9 mouse cellular contexts compared by ENCODE assay signal in the genomic region with DNA sequence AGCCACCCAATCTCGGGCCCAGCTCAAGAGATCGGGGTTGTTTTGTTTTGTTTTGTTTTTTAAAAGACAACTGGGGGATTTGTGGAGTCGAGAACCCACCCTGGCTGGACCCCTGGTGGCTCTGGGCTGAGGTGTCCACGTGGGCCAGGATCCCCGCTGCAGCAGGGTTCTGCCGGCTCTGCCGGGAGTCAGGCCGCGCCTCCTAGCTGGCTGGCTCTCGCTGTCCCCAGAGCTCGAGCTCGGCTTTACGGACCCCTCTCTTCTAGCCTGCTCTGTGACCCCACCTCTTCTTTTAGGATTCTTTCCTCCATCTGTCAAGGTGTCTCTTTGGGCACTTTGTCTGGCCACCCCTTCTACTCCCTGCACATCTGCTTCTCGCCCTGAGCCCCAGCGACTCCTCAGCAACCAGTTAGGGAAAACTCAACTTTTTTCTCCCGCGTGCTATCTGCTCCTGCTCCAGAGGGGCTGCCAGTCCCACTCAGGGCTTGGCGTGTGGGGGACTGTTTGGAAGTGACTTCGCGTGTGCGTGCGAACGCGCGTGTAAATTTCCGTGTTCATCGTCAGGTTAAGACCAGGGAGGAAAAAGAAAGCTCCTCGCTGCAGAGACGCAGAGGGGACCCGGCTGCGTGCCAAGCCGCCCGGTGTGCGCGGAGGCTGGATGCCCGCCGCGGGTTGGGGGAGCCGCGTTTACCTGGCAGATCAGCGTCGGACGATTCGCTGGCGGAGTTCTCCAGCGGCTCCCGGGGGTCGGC. TPM values are rescaled to one million over a fixed set of nuclear protein-coding genes. Genes with fewer than 3 reads are reported as not detected.
DNase-seq lines count a peak whose midpoint lies in the region; ATAC-seq and TF ChIP-seq lines count a peak whose summit lies in the region.
"Had no signal": no experiment of that assay in that cellular context is flagged by ENCODE, and none has a peak within 500 bp of the region (broad histone marks: within the 10 kb centered on the region; RNA-seq: fewer than 3 reads in every experiment).

No protein-coding gene starts in this region.

- H3K4me2 ChIP-seq in embryonic facial prominence, embryonic 15.5 days (replicated peaks), result peak overlapping the region; percentile 56
- peak overlapping the region; percentile 61 for H3K4me2 ChIP-seq in intestine, embryonic 15.5 days (replicated peaks)
- peak overlapping the region; percentile 44 for H3K4me2 ChIP-seq in neural tube, embryonic 12.5 days (replicated peaks)

- TF ChIP-seq POLR2A in kidney, adult 2 months (IDR thresholded peaks at IDR 0.05; ENCODE audit: low read depth, low read length), result no peak

- H3K36me3 ChIP-seq in kidney, adult 2 months (ENCODE audit: control insufficient read depth, insufficient read depth, low read length), result no peaks in the 10 kb centered on the region
- H3K36me3 ChIP-seq in embryonic facial prominence, embryonic 15.5 days, result no peaks in the 10 kb centered on the region
- no peaks in the 10 kb centered on the region for H3K36me3 ChIP-seq in intestine, embryonic 15.5 days
- no peaks in the 10 kb centered on the region for H3K36me3 ChIP-seq in neural tube, embryonic 12.5 days

- H3K27me3 ChIP-seq in kidney, adult 2 months (replicated peaks; ENCODE audit: control insufficient read depth, insufficient read depth, low read length), result peaks cover 23% of the 10 kb centered on the region
- H3K27me3 ChIP-seq in embryonic facial prominence, embryonic 15.5 days, result peaks cover 84% of the 10 kb centered on the region
- H3K27me3 ChIP-seq in intestine, embryonic 15.5 days (replicated peaks), result peaks cover 80% of the 10 kb centered on the region
- peaks cover 92% of the 10 kb centered on the region for H3K27me3 ChIP-seq in neural tube, embryonic 12.5 days (replicated peaks)

- DNase-seq in kidney, adult 2 months, result peak; percentile 14
- DNase-seq in kidney, postnatal 14 days, result no peak
- DNase-seq in right cerebral cortex, postnatal 36 days (ENCODE audit: low spot score in 2 of 2), result no peak
- DNase-seq in layer of hippocampus, postnatal 10 days (ENCODE audit: low spot score in 2 of 2), result no peak
- no peak for DNase-seq in cerebellum, postnatal 36 days

- no peaks in the 10 kb centered on the region for H3K4me1 ChIP-seq in kidney, adult 2 months (ENCODE audit: control insufficient read depth, insufficient read depth, low read length)
- H3K4me1 ChIP-seq in embryonic facial prominence, embryonic 15.5 days, result peaks cover 47% of the 10 kb centered on the region
- H3K4me1 ChIP-seq in intestine, embryonic 15.5 days (replicated peaks), result peaks cover 25% of the 10 kb centered on the region
- peaks cover 16% of the 10 kb centered on the region for H3K4me1 ChIP-seq in neural tube, embryonic 12.5 days

- ATAC-seq in embryonic facial prominence, embryonic 15.5 days (ENCODE audit: insufficient number of reproducible peaks, low FRiP score, low TSS enrichment, low read depth), result no peak
- no peak for ATAC-seq in intestine, embryonic 15.5 days
- ATAC-seq in neural tube, embryonic 12.5 days (ENCODE audit: low FRiP score, low read depth), result no peak

- H3K27ac ChIP-seq in kidney, adult 2 months (ENCODE audit: insufficient read depth, low read depth, low read length), result no peak overlapping the region
- H3K27ac ChIP-seq in embryonic facial prominence, embryonic 15.5 days (replicated peaks), result peak overlapping the region; percentile 80
- peak overlapping the region; percentile 66 for H3K27ac ChIP-seq in intestine, embryonic 15.5 days
- no peak overlapping the region for H3K27ac ChIP-seq in neural tube, embryonic 12.5 days

- peak overlapping the region; percentile 57 for H3K9ac ChIP-seq in embryonic facial prominence, embryonic 15.5 days
- peak overlapping the region; percentile 48 for H3K9ac ChIP-seq in intestine, embryonic 15.5 days
- no peak overlapping the region for H3K9ac ChIP-seq in neural tube, embryonic 12.5 days

- WGBS in kidney, adult 2 months, result 3% methylated on average over 48 of the region's 48 CpGs
- WGBS in embryonic facial prominence, embryonic 15.5 days, result under 1% methylated on average over 48 of the region's 48 CpGs
- WGBS in intestine, embryonic 15.5 days, result under 1% methylated on average over 48 of the region's 48 CpGs
- WGBS in neural tube, embryonic 12.5 days, result under 1% methylated on average over 48 of the region's 48 CpGs

- H3K4me3 ChIP-seq in kidney, adult 2 months (ENCODE audit: insufficient read depth, low read depth, low read length), result no peak overlapping the region
- H3K4me3 ChIP-seq in embryonic facial prominence, embryonic 15.5 days (replicated peaks), result peak overlapping the region; percentile 48
- H3K4me3 ChIP-seq in intestine, embryonic 15.5 days (replicated peaks), result peak overlapping the region; percentile 43
- H3K4me3 ChIP-seq in neural tube, embryonic 12.5 days, result peak overlapping the region; percentile 26; the same call in 1 of the 2 replicates

- TF ChIP-seq CTCF in kidney, adult 2 months (conservative IDR thresholded peaks at IDR 0.05; ENCODE audit: insufficient read depth, insufficient read length, low read depth, low read length), result no peak

- no peaks in the 10 kb centered on the region for H3K9me3 ChIP-seq in embryonic facial prominence, embryonic 15.5 days (replicated peaks)
- H3K9me3 ChIP-seq in intestine, embryonic 15.5 days, result no peaks in the 10 kb centered on the region
- no peaks in the 10 kb centered on the region for H3K9me3 ChIP-seq in neural tube, embryonic 12.5 days

RNA-seq across cellular contexts. Expression of gene Pitx1, which starts 5.7 kb away (rescaled TPM):
- polyA plus RNA-seq in kidney, adult 2 months (2012; rRNA removed), result 0.03 and 0.05 TPM in 2 replicates
- 45.9 and 46.9 TPM in 2 replicates for polyA plus RNA-seq in embryonic facial prominence, embryonic 15.5 days (2015; fragmentation: Nextera tagmentation; extraction: Ambion mirVana)
- 15.2 and 18.4 TPM in 2 replicates for polyA plus RNA-seq in intestine, embryonic 15.5 days (2015; fragmentation: Nextera tagmentation; extraction: Ambion mirVana)
- polyA plus RNA-seq in neural tube, embryonic 12.5 days (2016; fragmentation: Nextera tagmentation; extraction: Ambion mirVana), result 0.49 and 2.0 TPM in 2 replicates
- not detected for total RNA-seq in layer of hippocampus, postnatal 10 days (2021)
- total RNA-seq: monocyte, adult 5-6 weeks had no signal

RNA-seq across cellular contexts. Expression of gene Catsper3, which starts 45.9 kb away (rescaled TPM):
- 0.19 and 0.30 TPM in 2 replicates for polyA plus RNA-seq in kidney, adult 2 months (2012; rRNA removed)
- 0.17 TPM in 1 of 2 replicates, not detected in the other for polyA plus RNA-seq in embryonic facial prominence, embryonic 15.5 days (2015; fragmentation: Nextera tagmentation; extraction: Ambion mirVana)
- not detected in 2 replicates for polyA plus RNA-seq in intestine, embryonic 15.5 days (2015; fragmentation: Nextera tagmentation; extraction: Ambion mirVana)
- polyA plus RNA-seq in neural tube, embryonic 12.5 days (2016; fragmentation: Nextera tagmentation; extraction: Ambion mirVana), result not detected in 2 replicates
- under 1 TPM in 1 of 2 experiments, not detected in 1; 0.37 TPM for total RNA-seq in layer of hippocampus, postnatal 10 days (2021)
- total RNA-seq: monocyte, adult 5-6 weeks had no signal

Comparison
In these comparisons a context has a peak if more than half of its experiments do, and no peak if none do; other contexts are left out.
1. H3K27ac ChIP-seq: peak in embryonic facial prominence, embryonic 15.5 days (single experiment) and intestine, embryonic 15.5 days (single experiment); none in kidney, adult 2 months (single experiment) and neural tube, embryonic 12.5 days (single experiment).
2. Peak in every context shown above with its lines, with median percentiles within 50 percentile points of each other: H3K4me2 ChIP-seq.